Mouse (Mus musculus) heart, embryonic 14.5 days (tissue): ENCODE measurements around the gene Ctsc. TPM values are rescaled to one million over a fixed set of nuclear protein-coding genes. Genes with fewer than 3 reads are reported as not detected.

Experiments
- ATAC-seq: fragments of 200-750 bp; cut with Nextera tagmentation; 2 replicates; pipeline ENCODE4 v1.8.0; 2017; ENCODE audit warnings: low read depth, moderate TSS enrichment; ENCODE audit not compliant: insufficient number of reproducible peaks, insufficient read depth, low FRiP score
- H3K27ac ChIP-seq, 2 experiments: fragments of 200-500 bp in 1 of 2; fragments of 300-500 bp in 1 of 2; sonication (generic) in 1 of 2; replicated peaks in 1 of 2; 2 replicates each; pipeline ENCODE4 v1.5.1; 2012 to 2014; ENCODE audit warnings: low read depth in 2 of 2, low read length in 2 of 2, control low read depth in 1 of 2, mild to moderate bottlenecking in 1 of 2, mixed read lengths in 1 of 2; ENCODE audit not compliant: control insufficient read depth in 1 of 2, insufficient read depth in 1 of 2
- H3K27me3 ChIP-seq: fragments of 300-500 bp; sonication (generic); 2 replicates; pipeline ENCODE4 v1.6.1; 2014; ENCODE audit warnings: mild to moderate bottlenecking, low read length, control low read depth; ENCODE audit not compliant: control insufficient read depth, insufficient read depth
- H3K36me3 ChIP-seq: fragments of 300-500 bp; sonication (generic); 2 replicates; pipeline ENCODE4 v1.6.1; 2014; ENCODE audit warnings: mild to moderate bottlenecking, control low read depth, low read length, mixed read lengths; ENCODE audit not compliant: control insufficient read depth, insufficient read depth
- H3K4me1 ChIP-seq, 2 experiments: fragments of 200-500 bp in 1 of 2; fragments of 300-500 bp in 1 of 2; sonication (generic) in 1 of 2; 2 replicates each; pipeline ENCODE4 v1.6.1; 2012 to 2014; ENCODE audit warnings: low read length in 2 of 2, control low read depth in 1 of 2, mixed read lengths in 1 of 2; ENCODE audit not compliant: control insufficient read depth in 2 of 2, insufficient read depth in 2 of 2
- H3K4me2 ChIP-seq: fragments of 300-500 bp; sonication (generic); 2 replicates; pipeline ENCODE4 v1.6.1; 2014; ENCODE audit warnings: mild to moderate bottlenecking, low read length
- H3K4me3 ChIP-seq, 2 experiments: fragments of 200-500 bp in 1 of 2; fragments of 300-500 bp in 1 of 2; sonication (generic) in 1 of 2; 2 replicates each; pipeline ENCODE4 v1.5.1; 2012 to 2014; ENCODE audit warnings: low read length in 2 of 2, mild to moderate bottlenecking in 2 of 2, control low read depth in 1 of 2, low read depth in 1 of 2, moderate library complexity in 1 of 2; ENCODE audit not compliant: control insufficient read depth in 1 of 2, insufficient read depth in 1 of 2
- H3K9ac ChIP-seq: fragments of 300-500 bp; sonication (generic); 2 replicates; pipeline ENCODE4 v1.6.1; 2014; ENCODE audit warnings: mild to moderate bottlenecking, low read length
- H3K9me3 ChIP-seq: fragments of 300-500 bp; sonication (generic); 2 replicates; pipeline ENCODE4 v1.6.1; 2016; ENCODE audit warnings: low read length, control low read depth; ENCODE audit not compliant: control insufficient read depth
- WGBS: fragments of 180-500 bp; shearing (Covaris S2); extraction: QIAGEN DNeasy Blood & Tissue Kit; methylation state at CpG from one replicate; pipeline ENCODE4 v1.1.7; 2014; 5-methylcytosine and 5-hydroxymethylcytosine counted together
- polyA plus RNA-seq: library from polyadenylated mRNA; unstranded; fragments of >200 nt; fragmentation: Nextera tagmentation; extraction: Ambion mirVana; gene quantifications from 2 replicates; pipeline ENCODE4 v1.2.1, GENCODE M21; 2014

Gene Ctsc
- polyA plus RNA-seq, 1 experiment from 2014 or later = 44.6 TPM

GRCm38 (mm10) chr7:88296932-88297331 lies 19.0 kb downstream of the Ctsc start:
- Histone ChIP-seq H3K27me3 (no peaks in the 10 kb centered on the region), H3K9ac (no peak overlapping the region), H3K36me3 (peaks cover 9% of the 10 kb centered on the region), H3K4me3 (no peak overlapping the region), H3K27ac (no peak overlapping the region), H3K4me1 (no peaks in the 10 kb centered on the region), H3K4me2 (no peak overlapping the region), H3K9me3 (no peaks in the 10 kb centered on the region)
- no peak for ATAC-seq
- WGBS = 72% methylated on average over 6 of the region's 6 CpGs

DNA sequence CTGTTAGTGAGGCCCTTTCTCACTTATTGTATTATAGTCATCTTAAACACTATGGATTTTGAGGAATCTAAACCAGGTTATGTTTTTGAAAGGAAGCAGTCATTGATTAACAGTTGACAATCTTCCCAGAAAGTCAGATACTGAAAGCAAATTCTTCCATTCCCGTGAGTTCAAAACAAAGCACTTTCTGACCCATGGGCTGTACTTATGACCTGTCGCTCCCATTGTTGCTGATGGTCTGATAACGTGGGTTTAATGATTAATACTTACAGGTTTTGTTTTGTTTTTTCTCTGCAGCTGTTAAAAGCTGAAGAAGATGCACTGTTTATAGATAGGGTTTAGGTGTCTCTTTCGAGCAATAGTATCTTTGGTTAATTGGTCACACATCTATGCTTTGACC lies 27.9 kb downstream of the Ctsc start:
- Histone ChIP-seq H3K27me3 (no peaks in the 10 kb centered on the region), H3K9me3 (no peaks in the 10 kb centered on the region), H3K27ac (no peak overlapping the region), H3K4me1 (no peaks in the 10 kb centered on the region), H3K9ac (no peak overlapping the region), H3K4me2 (no peak overlapping the region), H3K4me3 (no peak overlapping the region), H3K36me3 (peaks cover 11% of the 10 kb centered on the region; the same call in 1 of the 2 replicates)
- 81% methylated on average over 4 of the region's 4 CpGs for WGBS
- no peak for ATAC-seq

DNA sequence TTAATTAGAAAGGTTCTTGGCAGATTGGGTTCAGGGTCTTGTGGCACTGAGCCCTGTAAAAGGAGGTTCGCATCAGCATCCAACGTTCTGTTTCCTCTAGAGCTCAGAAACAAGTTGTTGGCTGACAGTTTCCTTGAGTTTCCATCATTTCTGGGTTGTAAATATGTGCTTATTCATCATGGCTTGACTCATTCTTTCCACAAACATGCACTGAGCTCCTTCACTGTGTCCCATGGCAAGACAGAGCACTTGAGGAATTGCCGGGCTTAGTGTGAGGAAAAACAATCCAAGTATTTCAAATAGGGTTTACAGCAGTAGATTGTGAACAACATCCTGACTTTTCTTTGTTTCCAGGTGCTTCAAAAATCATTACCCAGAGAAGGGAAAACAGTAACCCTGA lies 28.8 kb downstream of the Ctsc start:
- 64% methylated on average over 3 of the region's 3 CpGs for WGBS
- Histone ChIP-seq H3K27me3 (no peaks in the 10 kb centered on the region), H3K4me3 (no peak overlapping the region), H3K9ac (no peak overlapping the region), H3K27ac (no peak overlapping the region), H3K9me3 (no peaks in the 10 kb centered on the region), H3K36me3 (peaks cover 9% of the 10 kb centered on the region; the same call in 1 of the 2 replicates), H3K4me1 (no peaks in the 10 kb centered on the region), H3K4me2 (no peak overlapping the region)
- ATAC-seq = no peak

DNA sequence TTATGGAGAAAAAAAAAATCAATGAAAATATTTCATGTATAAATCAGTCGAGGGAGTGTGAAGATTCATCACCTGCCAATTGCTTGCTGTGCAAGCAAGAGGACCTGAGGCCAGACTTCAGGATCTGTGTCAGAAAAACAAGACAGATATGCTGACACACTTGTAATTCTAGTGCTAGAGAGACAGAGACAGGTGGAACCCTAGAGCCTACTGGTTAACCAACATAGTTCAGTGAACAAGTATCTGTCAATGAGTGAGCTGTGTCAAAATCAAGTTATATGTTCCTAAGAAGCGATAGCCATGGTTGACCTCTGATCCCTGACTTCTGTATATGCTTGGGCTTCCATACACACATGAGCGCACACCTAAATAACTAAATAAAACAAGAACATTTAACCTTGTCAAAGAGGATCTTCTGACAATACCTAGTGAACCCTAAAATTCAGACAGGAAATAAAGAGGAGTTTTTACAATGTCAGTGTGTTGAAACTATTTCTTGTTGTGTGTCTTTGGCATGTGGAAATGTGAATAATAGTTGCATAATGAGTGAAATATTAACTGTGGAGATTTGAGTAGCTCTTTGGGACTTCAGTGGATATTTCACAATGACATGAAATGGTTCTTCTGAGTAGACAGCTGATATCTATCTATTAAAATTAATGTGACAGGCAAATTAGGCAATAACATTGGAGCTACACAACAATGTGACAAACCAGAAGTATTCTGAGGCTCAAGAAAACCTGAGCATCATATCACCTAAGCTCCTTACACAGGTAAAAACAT lies 32.7 kb downstream of the Ctsc start:
- Histone ChIP-seq H3K4me2 (no peak overlapping the region), H3K9me3 (no peaks in the 10 kb centered on the region), H3K9ac (no peak overlapping the region), H3K4me3 (no peak overlapping the region), H3K27me3 (no peaks in the 10 kb centered on the region), H3K27ac (no peak overlapping the region), H3K4me1 (no peaks in the 10 kb centered on the region), H3K36me3 (0 out of 2 replicates have a peak, but pooled peaks cover 6% of the 10 kb centered on the region)
- no peak for ATAC-seq
- WGBS = 84% methylated on average over 3 of the region's 3 CpGs

- ATAC-seq = no peak
- whole genome bisulfite sequencing = 53% methylated on average over 3 of the region's 3 CpGs
Measured at GRCm38 (mm10) chr7:88316408-88316807, 38.5 kb downstream of the Ctsc start.

DNA sequence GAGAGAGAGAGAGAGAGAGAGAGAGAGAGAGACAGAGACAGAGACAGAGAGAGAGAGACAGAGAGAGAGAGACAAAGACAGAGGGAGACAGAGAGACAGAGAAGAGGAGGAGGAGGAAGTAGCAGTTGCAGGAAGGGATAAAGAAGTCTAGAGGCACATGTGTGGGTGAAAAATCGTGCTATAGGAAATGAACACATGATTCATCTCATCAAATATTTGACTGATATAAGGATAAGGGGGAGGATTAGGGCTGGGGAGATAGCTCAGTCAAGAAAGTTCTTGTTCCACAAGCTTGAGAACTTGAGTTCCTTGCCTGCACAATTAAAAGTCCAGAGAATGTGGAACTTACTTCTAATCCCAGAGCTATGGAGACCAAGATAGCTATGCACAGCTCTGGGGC lies 40.6 kb downstream of the Ctsc start:
- 61% methylated on average over 1 of the region's 1 CpGs for WGBS
- Histone ChIP-seq H3K4me3 (no peak overlapping the region), H3K4me2 (no peak overlapping the region), H3K27ac (no peak overlapping the region), H3K27me3 (no peaks in the 10 kb centered on the region), H3K36me3 (no peaks in the 10 kb centered on the region), H3K9ac (no peak overlapping the region), H3K4me1 (no peaks in the 10 kb centered on the region), H3K9me3 (no peaks in the 10 kb centered on the region)
- no peak for ATAC-seq

More at GRCm38 (mm10) chr7:88316408-88316807, 38.5 kb downstream of the Ctsc start:
- H3K9ac ChIP-seq = no peak overlapping the region
- no peaks in the 10 kb centered on the region for H3K27me3 ChIP-seq
- H3K9me3 ChIP-seq = no peaks in the 10 kb centered on the region
- no peak overlapping the region for H3K4me2 ChIP-seq
- no peak overlapping the region for H3K4me3 ChIP-seq
- no peaks in the 10 kb centered on the region for H3K4me1 ChIP-seq
- H3K27ac ChIP-seq = no peak overlapping the region
- H3K36me3 ChIP-seq = no peaks in the 10 kb centered on the region

DNA sequence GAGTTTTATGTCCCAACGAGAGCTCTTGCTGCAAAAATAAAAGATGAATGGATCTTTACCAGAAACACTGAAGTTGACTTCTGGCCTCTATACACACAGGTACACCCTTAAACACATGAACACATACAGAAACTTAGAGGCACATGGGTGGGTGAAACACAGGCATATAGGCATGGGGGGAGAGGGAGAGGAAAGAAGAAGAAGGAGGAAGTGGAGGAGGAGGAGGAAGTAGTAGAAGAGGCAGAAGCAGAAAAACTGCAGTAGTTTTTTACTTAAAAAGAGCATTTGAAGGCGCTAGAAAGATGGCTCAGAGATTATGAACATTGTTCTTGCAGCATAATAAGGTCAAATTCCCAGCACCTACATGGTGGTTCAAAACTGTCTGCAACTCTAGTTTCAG lies 41.0 kb downstream of the Ctsc start:
- ATAC-seq = no peak
- no peaks in the 10 kb centered on the region for H3K9me3 ChIP-seq
- H3K4me3 ChIP-seq = no peak overlapping the region
- H3K9ac ChIP-seq = no peak overlapping the region
- no peaks in the 10 kb centered on the region for H3K4me1 ChIP-seq
- H3K36me3 ChIP-seq = no peaks in the 10 kb centered on the region
- 78% methylated on average over 2 of the region's 2 CpGs for WGBS
- H3K27ac ChIP-seq = no peak overlapping the region
- no peak overlapping the region for H3K4me2 ChIP-seq
- H3K27me3 ChIP-seq = no peaks in the 10 kb centered on the region
